Mouse (Mus musculus): ENCODE results near the gene Yif1b. TPM values are rescaled to one million over a fixed set of nuclear protein-coding genes. Genes with fewer than 3 reads are reported as not detected.

Gene Yif1b
- total and polyA plus RNA-seq, 3 experiments: 94.8 to 143 TPM; not detected in 1

- Histone ChIP-seq H3K27me3 (ENCODE audit: control insufficient read depth in 1 of 2, insufficient read depth in 2 of 2, low read length in 2 of 2) (no peaks in the 10 kb centered on the region), H3K9ac (ENCODE audit: control insufficient read depth, low read depth, low read length, poor library complexity, severe bottlenecking) (no peak overlapping the region), H3K36me3 (ENCODE audit: control insufficient read depth in 1 of 2, insufficient read depth in 2 of 2, low read length in 2 of 2) (no peaks in the 10 kb centered on the region; a peak in 1 of 4 replicates), H3K79me2 (ENCODE audit: control insufficient read depth, insufficient read depth, low read length, poor library complexity) (no peaks in the 10 kb centered on the region), H3K9me3 (replicated peaks; ENCODE audit: insufficient read depth, low read length) (no peaks in the 10 kb centered on the region), H3K4me1 (ENCODE audit: control insufficient read depth in 1 of 2, insufficient read depth in 2 of 2, low read length in 2 of 2) (peaks cover 0 to 7% of the 10 kb centered on the region in 2 experiments; a peak in 1 of 4 replicates), H3K27ac (ENCODE audit: control insufficient read depth, low read depth, low read length) (no peak overlapping the region), H3K4me3 (ENCODE audit: control insufficient read depth in 1 of 2, insufficient read depth in 1 of 2, low read depth in 2 of 2, low read length in 2 of 2) (no peak overlapping the region)
- no peak for DNase-seq (ENCODE audit: low read depth, low spot score)
- TF ChIP-seq POLR2AphosphoS2 (IDR thresholded peaks at IDR 0.05; ENCODE audit: low read length): no peak
- TF ChIP-seq CTCF (IDR thresholded peaks at IDR 0.05 in 2 of 3, conservative IDR thresholded peaks at IDR 0.05 in 1 of 3; ENCODE audit: control insufficient read depth in 1 of 3, insufficient read depth in 1 of 3, low read depth in 2 of 3, low read length in 3 of 3, poor library complexity in 1 of 3, severe bottlenecking in 1 of 3): no peak
- no peak for TF ChIP-seq MXI1 (IDR thresholded peaks at IDR 0.05; ENCODE audit: low read depth, low read length)
- TF ChIP-seq CHD2 (IDR thresholded peaks at IDR 0.05; ENCODE audit: low read length): no peak
- TF ChIP-seq E2F4 (IDR thresholded peaks at IDR 0.05; ENCODE audit: borderline replicate concordance, low read depth, low read length): no peak
- no peak for TF ChIP-seq NELFE (IDR thresholded peaks at IDR 0.05; ENCODE audit: low read depth, low read length)
- TF ChIP-seq NRF1 (IDR thresholded peaks at IDR 0.05; ENCODE audit: insufficient read depth, low read depth, low read length, poor library complexity, severe bottlenecking): no peak
- no peak for TF ChIP-seq POLR2AphosphoS5 (IDR thresholded peaks at IDR 0.05; ENCODE audit: borderline replicate concordance, low read depth, low read length)
- no peak for TF ChIP-seq BHLHE40 (IDR thresholded peaks at IDR 0.05; ENCODE audit: borderline replicate concordance, low read depth, low read length)
- TF ChIP-seq CHD1 (IDR thresholded peaks at IDR 0.05; ENCODE audit: low read depth, low read length): no peak
- no peak for TF ChIP-seq TCF12 (IDR thresholded peaks at IDR 0.05; ENCODE audit: low read depth, low read length)
- no peak for TF ChIP-seq EP300 (IDR thresholded peaks at IDR 0.05; ENCODE audit: low read depth in 1 of 2, low read length in 2 of 2)
- TF ChIP-seq HCFC1 (IDR thresholded peaks at IDR 0.05; ENCODE audit: low read depth, low read length): no peak
- TF ChIP-seq MAFK (IDR thresholded peaks at IDR 0.05; ENCODE audit: borderline replicate concordance, low read depth, low read length): no peak
- no peak for TF ChIP-seq USF1 (IDR thresholded peaks at IDR 0.05; ENCODE audit: low read depth, low read length)
- TF ChIP-seq MEF2A (IDR thresholded peaks at IDR 0.05; ENCODE audit: extremely low read depth, insufficient replicate concordance, low read depth, low read length, poor library complexity, severe bottlenecking): no peak
- no peak for TF ChIP-seq ZC3H11A (IDR thresholded peaks at IDR 0.05; ENCODE audit: low read depth, low read length)
Observed at GRCm38 (mm10) chr7:29225520-29225919, 12.6 kb upstream of the Yif1b start.

GRCm38 (mm10) chr7:29228202-29228601 lies 9.9 kb upstream of the Yif1b start:
- Histone ChIP-seq H3K9ac (ENCODE audit: control insufficient read depth, low read depth, low read length, poor library complexity, severe bottlenecking) (no peak overlapping the region), H3K4me3 (ENCODE audit: control insufficient read depth in 1 of 2, insufficient read depth in 1 of 2, low read depth in 2 of 2, low read length in 2 of 2) (no peak overlapping the region), H3K27me3 (ENCODE audit: control insufficient read depth in 1 of 2, insufficient read depth in 2 of 2, low read length in 2 of 2) (no peaks in the 10 kb centered on the region), H3K79me2 (ENCODE audit: control insufficient read depth, insufficient read depth, low read length, poor library complexity) (no peaks in the 10 kb centered on the region; the same call in 1 of the 2 replicates), H3K9me3 (replicated peaks; ENCODE audit: insufficient read depth, low read length) (no peaks in the 10 kb centered on the region), H3K27ac (ENCODE audit: control insufficient read depth, low read depth, low read length) (no peak overlapping the region), H3K36me3 (ENCODE audit: control insufficient read depth in 1 of 2, insufficient read depth in 2 of 2, low read length in 2 of 2) (peaks cover 0 to 6% of the 10 kb centered on the region in 2 experiments; a peak in 2 of 4 replicates), H3K4me1 (ENCODE audit: control insufficient read depth in 1 of 2, insufficient read depth in 2 of 2, low read length in 2 of 2) (peaks cover 5 to 18% of the 10 kb centered on the region in 2 experiments)
- peak; percentile 46 for DNase-seq (ENCODE audit: low read depth, low spot score)
- no peak for TF ChIP-seq MYB (IDR thresholded peaks at IDR 0.05; ENCODE audit: low read depth, low read length)
- TF ChIP-seq ZKSCAN1 (IDR thresholded peaks at IDR 0.05; ENCODE audit: low read depth, low read length): no peak
- TF ChIP-seq CTCF (IDR thresholded peaks at IDR 0.05 in 2 of 3, conservative IDR thresholded peaks at IDR 0.05 in 1 of 3; ENCODE audit: control insufficient read depth in 1 of 3, insufficient read depth in 1 of 3, low read depth in 2 of 3, low read length in 3 of 3, poor library complexity in 1 of 3, severe bottlenecking in 1 of 3): no peak
- no peak for TF ChIP-seq POLR2A (IDR thresholded peaks at IDR 0.05; ENCODE audit: control insufficient read depth in 1 of 2, insufficient read depth in 1 of 2, low read depth in 1 of 2, low read length in 2 of 2, poor library complexity in 1 of 2)
- no peak for TF ChIP-seq SMC3 (IDR thresholded peaks at IDR 0.05; ENCODE audit: low read depth, low read length)
- no peak for TF ChIP-seq CHD1 (IDR thresholded peaks at IDR 0.05; ENCODE audit: low read depth, low read length)
- TF ChIP-seq POLR2AphosphoS2 (IDR thresholded peaks at IDR 0.05; ENCODE audit: low read length): no peak
- no peak for TF ChIP-seq MXI1 (IDR thresholded peaks at IDR 0.05; ENCODE audit: low read depth, low read length)
- TF ChIP-seq TBP (IDR thresholded peaks at IDR 0.05; ENCODE audit: low read depth, low read length): no peak
- no peak for TF ChIP-seq TCF12 (IDR thresholded peaks at IDR 0.05; ENCODE audit: low read depth, low read length)
- no peak for TF ChIP-seq EP300 (IDR thresholded peaks at IDR 0.05; ENCODE audit: low read depth in 1 of 2, low read length in 2 of 2)
- no peak for TF ChIP-seq ZMIZ1 (IDR thresholded peaks at IDR 0.05; ENCODE audit: low read depth, low read length)
- TF ChIP-seq BHLHE40 (IDR thresholded peaks at IDR 0.05; ENCODE audit: borderline replicate concordance, low read depth, low read length): no peak
